Mouse (Mus musculus) spleen, adult 2 months (tissue): ENCODE data around the gene Zfp661.

Source experiments
- CTCF ChIP-seq: fragments of 200-500 bp; IDR thresholded peaks from 2 replicates; pipeline ENCODE4 v1.5.1; 2011; ENCODE audit warnings: mild to moderate bottlenecking, inconsistent platforms; ENCODE audit not compliant: insufficient read depth, insufficient read length, insufficient replicate concordance; ENCODE audit errors: extremely low read depth
- POLR2A ChIP-seq: fragments of 200-500 bp; IDR thresholded peaks from 2 replicates; pipeline ENCODE4 v1.6.1; 2011; ENCODE audit warnings: low read depth, low read length, inconsistent platforms

GRCm38 (mm10) chr2:127541185-127541584, 45.7 kb downstream of the Zfp661 start, which contains the start of gene Prom2:
- no peak for TF ChIP-seq CTCF
- no peak for TF ChIP-seq POLR2A
